Mouse (Mus musculus) bone marrow, adult 2 months (tissue): ENCODE data around the gene Kcnk3. TPM values are rescaled to one million over a fixed set of nuclear protein-coding genes. Genes with fewer than 3 reads are reported as not detected.

Experiments
- H3K27ac ChIP-seq: fragments of 200-500 bp; 2 replicates; pipeline ENCODE4 v1.5.1; 2012; ENCODE audit warnings: low read depth, mild to moderate bottlenecking, control low read depth, inconsistent platforms, low read length; ENCODE audit not compliant: control insufficient read depth, poor library complexity, insufficient read depth
- H3K4me1 ChIP-seq: fragments of 200-500 bp; 2 replicates; pipeline ENCODE4 v1.6.1; 2011; ENCODE audit warnings: low read length; ENCODE audit not compliant: control insufficient read depth, insufficient read depth
- H3K4me3 ChIP-seq: fragments of 200-500 bp; replicated peaks from 2 replicates; pipeline ENCODE3; 2011; ENCODE audit warnings: mild to moderate bottlenecking, low read depth, low read length, control low read depth; ENCODE audit not compliant: control insufficient read depth
- CTCF ChIP-seq: fragments of 200-500 bp; IDR thresholded peaks from 2 replicates; pipeline ENCODE4 v1.5.1; 2011; ENCODE audit warnings: low read length, control low read depth; ENCODE audit not compliant: control insufficient read depth, insufficient read depth
- POLR2A ChIP-seq: fragments of 200-500 bp; IDR thresholded peaks from 2 replicates; pipeline ENCODE4 v1.6.1; 2011; ENCODE audit warnings: low read depth, mild to moderate bottlenecking, control low read depth, low read length, borderline replicate concordance; ENCODE audit not compliant: control insufficient read depth
- WGBS: fragments of 180-500 bp; shearing (Covaris S2); methylation state at CpG from one replicate; pipeline ENCODE4 v1.1.7; 2018; 5-methylcytosine and 5-hydroxymethylcytosine counted together
- polyA plus RNA-seq: library from polyadenylated mRNA; stranded (reverse); fragments of >200 nt; gene quantifications from 2 replicates; pipeline ENCODE4 v1.2.4, GENCODE M21; 2011; ENCODE audit warnings: low replicate concordance; ENCODE audit not compliant: missing spikeins, insufficient read depth, insufficient read length

Kcnk3 gene
- polyA plus RNA-seq, 1 experiment, result 0.40 TPM

GRCm38 (mm10) chr5:30667215-30667614 lies 79.2 kb downstream of the Kcnk3 start:
- no peak for TF ChIP-seq POLR2A
- no peak for TF ChIP-seq CTCF

GRCm38 (mm10) chr5:30667686-30668085 lies 79.7 kb downstream of the Kcnk3 start:
- Histone ChIP-seq H3K4me1 (no peaks in the 10 kb centered on the region; the same call in 1 of the 2 replicates), H3K27ac (peak overlapping the region; percentile 11; the same call in 1 of the 2 replicates), H3K4me3 (peak overlapping the region; percentile 87)
- under 1% methylated on average over 3 of the region's 3 CpGs for WGBS
- TF ChIP-seq CTCF, result no peak
- no peak for TF ChIP-seq POLR2A

More at GRCm38 (mm10) chr5:30667215-30667614, 79.2 kb downstream of the Kcnk3 start:
- Histone ChIP-seq H3K27ac (peak overlapping the region; percentile 90), H3K4me3 (peak overlapping the region; percentile 87), H3K4me1 (no peaks in the 10 kb centered on the region; the same call in 1 of the 2 replicates)
- under 1% methylated on average over 13 of the region's 13 CpGs for WGBS

GRCm38 (mm10) chr5:30668637-30669495 lies 80.9 kb downstream of the Kcnk3 start:
- TF ChIP-seq CTCF (no peak), POLR2A (no peak)
- H3K4me1 ChIP-seq, result no peaks in the 10 kb centered on the region; the same call in 1 of the 2 replicates
- H3K27ac ChIP-seq, result no peak overlapping the region
- WGBS, result 85% methylated on average over 9 of the region's 9 CpGs
- H3K4me3 ChIP-seq, result peak overlapping the region; percentile 58

GRCm38 (mm10) chr5:30669496-30669830 lies 81.5 kb downstream of the Kcnk3 start:
- 71% methylated on average over 3 of the region's 3 CpGs for WGBS
- TF ChIP-seq POLR2A, result no peak
- no peak for TF ChIP-seq CTCF
- Histone ChIP-seq H3K4me3 (peak overlapping the region; percentile 28), H3K4me1 (no peaks in the 10 kb centered on the region; the same call in 1 of the 2 replicates), H3K27ac (no peak overlapping the region)

GRCm38 (mm10) chr5:30670091-30670490 lies 82.1 kb downstream of the Kcnk3 start:
- no peaks in the 10 kb centered on the region; the same call in 1 of the 2 replicates for H3K4me1 ChIP-seq
- WGBS, result 73% methylated on average over 7 of the region's 7 CpGs
- TF ChIP-seq POLR2A, result no peak
- TF ChIP-seq CTCF, result no peak
- no peak overlapping the region for H3K27ac ChIP-seq
- no peak overlapping the region for H3K4me3 ChIP-seq

GRCm38 (mm10) chr5:30674001-30674400 lies 86.0 kb downstream of the Kcnk3 start:
- 86% methylated on average over 7 of the region's 7 CpGs for WGBS
- Histone ChIP-seq H3K27ac (no peak overlapping the region), H3K4me3 (no peak overlapping the region), H3K4me1 (no peaks in the 10 kb centered on the region; the same call in 1 of the 2 replicates)
- TF ChIP-seq POLR2A (no peak), CTCF (no peak)

Other genes with a start within 250 kb of the Kcnk3 start
- gene Otof, start 126.2 kb upstream of the Kcnk3 start, polyA plus RNA-seq, result not detected in 2 replicates
- gene 1700001C02Rik, start 122.1 kb upstream of the Kcnk3 start, polyA plus RNA-seq, result not detected in 2 replicates
- gene Cib4, start 42.3 kb upstream of the Kcnk3 start, polyA plus RNA-seq, result not detected in 2 replicates
- 7.7 and 17.0 TPM in 2 replicates for gene Slc35f6, start 59.8 kb downstream of the Kcnk3 start, polyA plus RNA-seq
- gene Cenpa, start 78.6 kb downstream of the Kcnk3 start, polyA plus RNA-seq, result 161 and 187 TPM in 2 replicates
- gene Dpysl5, start 123.4 kb downstream of the Kcnk3 start, polyA plus RNA-seq, result 0.40 TPM in 1 of 2 replicates, not detected in the other
- gene Mapre3, start 226.5 kb downstream of the Kcnk3 start, polyA plus RNA-seq, result 1.3 and 2.4 TPM in 2 replicates